Mouse (Mus musculus): ENCODE results near the gene Pagr1b.

DNA sequence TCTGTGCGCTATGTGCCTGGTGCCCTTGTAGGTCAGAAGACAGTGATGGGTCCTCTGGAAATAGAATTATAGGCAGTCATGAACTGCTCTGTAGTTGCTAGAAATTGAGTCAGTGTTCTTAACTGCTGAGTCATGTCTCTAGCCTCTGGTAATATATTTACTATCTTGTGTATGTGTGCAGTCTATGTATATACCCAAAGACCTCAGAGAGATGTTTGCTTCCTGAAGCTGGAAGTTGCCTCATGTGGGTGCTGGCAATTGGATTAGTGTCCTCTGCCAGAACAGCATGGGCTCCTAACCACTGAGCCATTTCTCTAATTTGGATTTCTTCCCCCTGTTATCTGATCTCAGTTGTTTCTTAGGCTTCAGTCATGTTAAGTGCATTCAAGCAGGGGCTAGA lies 13.9 kb upstream of the Pagr1b start:
- TF ChIP-seq GATA1 (IDR thresholded peaks at IDR 0.05; ENCODE audit: low read length) (no peak), TAL1 (IDR thresholded peaks at IDR 0.05; ENCODE audit: low read length) (no peak)

Measured in erythroblast, embryonic 14.5 days (primary cell).